Mouse (Mus musculus): ENCODE results near the gene Mrps26. TPM values are rescaled to one million over a fixed set of nuclear protein-coding genes. Genes with fewer than 3 reads are reported as not detected.
"Not testable (repeated sequence)": the region's sequence is repeated elsewhere in the genome, so short reads cannot be mapped to it uniquely, and the experiment has no call there.

Mrps26 gene
- 10 to 100 TPM in 25 of 26 experiments, 1 to 10 TPM in 1; 7.9 to 55.6 (median 30.2) TPM for total RNA-seq (2018; cell fraction: chromatin; rRNA removed)
- 10 to 100 TPM; 15.3 to 33.7 (median 24.5) TPM for total RNA-seq (2018; cell fraction: cytosol; rRNA removed)
- 10 to 100 TPM in 24 of 26 experiments, 1 to 10 TPM in 2; 7.0 to 44.6 (median 27.8) TPM for total RNA-seq (2018; cell fraction: nucleus; rRNA removed)
- polyA plus RNA-seq (2018) = 14.0 to 43.6 TPM (median 23.4 TPM) in 3 replicates

- H3K4me3 ChIP-seq (ENCODE audit: inconsistent target) = peak within 1 kb of the TSS; percentile 46
- H3K27ac ChIP-seq = peak within 1 kb of the TSS; percentile 54
- WGBS (ENCODE audit: missing documents) = under 1% methylated on average over 61 of the region's 61 CpGs
- H3K36me3 ChIP-seq (ENCODE audit: inconsistent target) = no peaks in the 10 kb centered on the region
- peaks cover 13% of the 10 kb centered on the region for H3K79me2 ChIP-seq (ENCODE audit: inconsistent target)
Observed at GRCm38 (mm10) chr2:130563212-130564055, at the start of gene Mrps26. TSS of gene Mrps26 (plus strand) at chr2:130563742.

- 95% methylated on average over 8 of the region's 8 CpGs for WGBS (ENCODE audit: missing documents)
- Histone ChIP-seq H3K4me3 (ENCODE audit: inconsistent target) (no peak overlapping the region), H3K36me3 (ENCODE audit: inconsistent target) (peaks cover 37% of the 10 kb centered on the region), H3K27ac (no peak overlapping the region), H3K79me2 (ENCODE audit: inconsistent target) (peaks cover 55% of the 10 kb centered on the region; the same call in 1 of the 2 replicates)
Observed at GRCm38 (mm10) chr2:130513907-130514306, 49.6 kb upstream of the Mrps26 start.

DNA sequence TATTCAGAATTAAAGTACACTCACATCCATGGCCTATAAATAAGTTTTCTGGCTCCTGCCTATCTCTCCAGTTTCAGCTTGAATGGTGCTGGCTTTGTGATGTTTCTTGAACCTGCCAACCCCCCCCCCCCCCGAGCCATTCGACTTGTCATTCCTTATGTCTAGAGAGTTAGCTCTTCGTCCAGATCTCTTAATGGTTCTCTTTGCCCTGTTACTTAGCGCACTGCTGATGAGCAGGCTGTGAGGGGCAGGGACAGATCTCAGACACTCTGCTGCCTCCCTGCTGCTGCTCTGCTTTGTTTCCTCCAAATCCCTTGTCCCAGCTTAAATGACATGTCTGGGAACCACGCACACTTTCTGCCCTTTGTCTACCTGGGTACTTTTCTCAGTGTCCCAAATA, 47.8 kb upstream of the Mrps26 start:
- WGBS (ENCODE audit: missing documents) = 97% methylated on average over 5 of the region's 5 CpGs

GRCm38 (mm10) chr2:130521927-130522326, 41.6 kb upstream of the Mrps26 start:
- Histone ChIP-seq H3K4me3 (ENCODE audit: inconsistent target) (no peak overlapping the region), H3K79me2 (ENCODE audit: inconsistent target) (peaks cover 4% of the 10 kb centered on the region; the same call in 1 of the 2 replicates), H3K36me3 (ENCODE audit: inconsistent target) (peaks cover 49% of the 10 kb centered on the region), H3K27ac (no peak overlapping the region)
- WGBS (ENCODE audit: missing documents) = 97% methylated on average over 2 of the region's 2 CpGs

More for the DNA sequence above, 47.8 kb upstream of the Mrps26 start:
- H3K4me3 ChIP-seq (ENCODE audit: inconsistent target) = no peak overlapping the region
- peaks cover 36% of the 10 kb centered on the region; the same call in 1 of the 2 replicates for H3K79me2 ChIP-seq (ENCODE audit: inconsistent target)
- no peak overlapping the region for H3K27ac ChIP-seq
- H3K36me3 ChIP-seq (ENCODE audit: inconsistent target) = peaks cover 30% of the 10 kb centered on the region

- Histone ChIP-seq H3K36me3 (ENCODE audit: inconsistent target) (peaks cover 30% of the 10 kb centered on the region), H3K27ac (peak overlapping the region; percentile 66)
- WGBS (ENCODE audit: missing documents) = 70% methylated on average over 2 of the region's 4 CpGs
- H3K79me2 ChIP-seq (ENCODE audit: inconsistent target); H3K4me3 ChIP-seq (ENCODE audit: inconsistent target): not testable (repeated sequence)
Observed at GRCm38 (mm10) chr2:130525480-130525879, 38.1 kb upstream of the Mrps26 start.

DNA sequence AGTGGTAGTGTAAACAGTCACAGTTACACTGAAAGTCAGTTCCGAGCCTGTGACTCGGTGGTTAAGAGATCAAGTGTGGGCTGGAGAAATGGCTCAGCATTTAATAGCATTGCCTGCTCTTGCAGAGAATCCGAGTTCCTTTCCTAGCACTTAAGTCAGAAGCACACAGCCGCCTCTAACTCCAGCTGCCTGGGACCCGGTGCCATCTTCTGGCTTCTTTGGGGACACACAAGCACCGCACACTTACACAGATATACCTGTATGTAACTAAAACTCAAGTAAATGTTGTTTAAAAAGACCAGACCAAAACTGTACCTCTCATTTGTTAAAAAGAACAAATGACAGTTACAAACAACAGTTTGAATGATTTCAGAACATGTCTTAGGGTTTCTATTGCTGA, 35.1 kb upstream of the Mrps26 start:
- Histone ChIP-seq H3K79me2 (ENCODE audit: inconsistent target) (no peaks in the 10 kb centered on the region), H3K4me3 (ENCODE audit: inconsistent target) (no peak overlapping the region), H3K27ac (no peak overlapping the region), H3K36me3 (ENCODE audit: inconsistent target) (peaks cover 27% of the 10 kb centered on the region)
- 85% methylated on average over 6 of the region's 6 CpGs for whole genome bisulfite sequencing (ENCODE audit: missing documents)

DNA sequence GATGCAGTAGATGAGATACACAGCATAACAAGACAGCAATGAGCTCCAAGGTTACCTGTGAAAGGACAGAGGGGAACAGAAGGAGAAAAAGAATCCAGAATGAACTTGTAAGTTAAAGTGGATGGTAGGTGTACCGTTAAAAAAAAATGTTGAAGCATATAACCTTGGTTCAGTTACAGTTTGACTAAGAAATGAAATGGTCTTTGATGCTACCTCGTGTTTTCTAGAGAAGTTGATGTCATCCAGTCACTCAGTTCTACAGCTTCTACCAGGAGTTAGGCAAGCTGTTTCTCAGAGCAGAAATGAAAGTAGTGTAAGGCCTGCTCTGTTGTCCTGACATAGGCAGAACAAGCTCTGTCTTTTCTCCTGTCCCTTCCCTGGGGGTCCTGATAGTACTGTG, 34.3 kb upstream of the Mrps26 start:
- Histone ChIP-seq H3K27ac (peak overlapping the region; percentile 29), H3K36me3 (ENCODE audit: inconsistent target) (peaks cover 32% of the 10 kb centered on the region; the same call in 1 of the 2 replicates)
- 69% methylated on average over 2 of the region's 2 CpGs for WGBS (ENCODE audit: missing documents)

GRCm38 (mm10) chr2:130529925-130530324, 33.6 kb upstream of the Mrps26 start:
- 92% methylated on average over 7 of the region's 7 CpGs for WGBS (ENCODE audit: missing documents)

More for the DNA sequence above, 34.3 kb upstream of the Mrps26 start:
- no peak overlapping the region for H3K4me3 ChIP-seq (ENCODE audit: inconsistent target)
- no peaks in the 10 kb centered on the region for H3K79me2 ChIP-seq (ENCODE audit: inconsistent target)

GRCm38 (mm10) chr2:130532201-130532600, 31.3 kb upstream of the Mrps26 start:
- 48% methylated on average over 2 of the region's 2 CpGs for WGBS (ENCODE audit: missing documents)
- no peak overlapping the region for H3K27ac ChIP-seq
- no peaks in the 10 kb centered on the region for H3K79me2 ChIP-seq (ENCODE audit: inconsistent target)
- peaks cover 38% of the 10 kb centered on the region for H3K36me3 ChIP-seq (ENCODE audit: inconsistent target)
- H3K4me3 ChIP-seq (ENCODE audit: inconsistent target) = no peak overlapping the region

More at GRCm38 (mm10) chr2:130529925-130530324, 33.6 kb upstream of the Mrps26 start:
- H3K4me3 ChIP-seq (ENCODE audit: inconsistent target) = no peak overlapping the region
- peak overlapping the region; percentile 29 for H3K27ac ChIP-seq
- H3K79me2 ChIP-seq (ENCODE audit: inconsistent target) = no peaks in the 10 kb centered on the region
- peaks cover 32% of the 10 kb centered on the region; the same call in 1 of the 2 replicates for H3K36me3 ChIP-seq (ENCODE audit: inconsistent target)

- no peak overlapping the region for H3K27ac ChIP-seq
- peaks cover 63% of the 10 kb centered on the region for H3K36me3 ChIP-seq (ENCODE audit: inconsistent target)
Observed at GRCm38 (mm10) chr2:130535017-130535416, 28.5 kb upstream of the Mrps26 start.

GRCm38 (mm10) chr2:130536890-130537289, 26.7 kb upstream of the Mrps26 start:
- H3K79me2 ChIP-seq (ENCODE audit: inconsistent target) = no peaks in the 10 kb centered on the region
- no peak overlapping the region for H3K27ac ChIP-seq
- WGBS (ENCODE audit: missing documents) = 98% methylated on average over 3 of the region's 3 CpGs
- H3K4me3 ChIP-seq (ENCODE audit: inconsistent target) = no peak overlapping the region
- H3K36me3 ChIP-seq (ENCODE audit: inconsistent target) = peaks cover 79% of the 10 kb centered on the region

More at GRCm38 (mm10) chr2:130535017-130535416, 28.5 kb upstream of the Mrps26 start:
- no peak overlapping the region for H3K4me3 ChIP-seq (ENCODE audit: inconsistent target)
- H3K79me2 ChIP-seq (ENCODE audit: inconsistent target) = no peaks in the 10 kb centered on the region
- WGBS (ENCODE audit: missing documents) = 52% methylated on average over 6 of the region's 6 CpGs

DNA sequence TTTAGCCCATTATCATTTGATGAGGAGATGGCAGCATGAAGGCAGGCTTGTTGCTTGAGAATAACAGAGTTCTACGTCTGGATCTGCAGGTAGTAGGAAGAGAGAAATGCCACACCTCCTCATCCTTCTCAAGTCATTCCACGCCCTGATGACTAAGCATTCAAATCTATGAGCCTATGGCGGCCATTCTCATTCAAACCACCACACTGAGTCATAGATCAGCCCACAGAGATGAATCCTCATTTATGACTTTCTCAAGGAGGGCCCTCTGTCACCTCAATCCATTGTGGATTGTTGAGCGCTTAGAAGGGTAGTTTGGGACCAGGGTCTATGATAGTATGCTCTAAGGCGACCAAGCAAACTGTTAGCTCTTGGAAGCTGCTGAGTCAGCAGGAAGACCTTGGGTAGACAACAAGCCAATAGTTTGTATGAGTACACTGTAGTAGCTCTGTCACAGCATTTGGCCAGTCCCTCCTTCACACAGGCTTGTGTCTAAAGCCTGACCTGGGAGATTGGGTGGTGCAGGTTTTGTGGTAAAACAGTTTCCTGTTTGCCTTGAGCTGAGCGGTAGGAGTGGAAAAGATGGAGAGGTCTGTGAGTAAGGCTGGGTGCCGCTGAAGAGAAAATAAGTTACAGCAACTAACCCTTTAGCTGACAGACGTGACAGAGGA, 24.5 kb upstream of the Mrps26 start:
- WGBS (ENCODE audit: missing documents) = 68% methylated on average over 8 of the region's 8 CpGs
- no peaks in the 10 kb centered on the region for H3K79me2 ChIP-seq (ENCODE audit: inconsistent target)
- H3K27ac ChIP-seq = no peak overlapping the region
- peaks cover 84% of the 10 kb centered on the region for H3K36me3 ChIP-seq (ENCODE audit: inconsistent target)
- no peak overlapping the region for H3K4me3 ChIP-seq (ENCODE audit: inconsistent target)

- Histone ChIP-seq H3K79me2 (ENCODE audit: inconsistent target) (no peaks in the 10 kb centered on the region), H3K36me3 (ENCODE audit: inconsistent target) (peaks cover 96% of the 10 kb centered on the region), H3K27ac (no peak overlapping the region), H3K4me3 (ENCODE audit: inconsistent target) (no peak overlapping the region)
- WGBS (ENCODE audit: missing documents) = 49% methylated on average over 9 of the region's 9 CpGs
Observed at GRCm38 (mm10) chr2:130540266-130540665, 23.3 kb upstream of the Mrps26 start.

- no peaks in the 10 kb centered on the region for H3K79me2 ChIP-seq (ENCODE audit: inconsistent target)
- no peak overlapping the region for H3K4me3 ChIP-seq (ENCODE audit: inconsistent target)
- H3K36me3 ChIP-seq (ENCODE audit: inconsistent target) = peaks cover 94% of the 10 kb centered on the region
- no peak overlapping the region for H3K27ac ChIP-seq
- WGBS (ENCODE audit: missing documents) = 92% methylated on average over 8 of the region's 8 CpGs
Observed at GRCm38 (mm10) chr2:130546957-130547356, 16.6 kb upstream of the Mrps26 start.
